Mouse (Mus musculus) bone marrow, adult 2 months (tissue): Measurements from ENCODE around the gene Slc35e1.

Experiments
- CTCF ChIP-seq: fragments of 200-500 bp; IDR thresholded peaks from 2 replicates; pipeline ENCODE4 v1.5.1; 2011; ENCODE audit warnings: low read length, control low read depth; ENCODE audit not compliant: control insufficient read depth, insufficient read depth
- POLR2A ChIP-seq: fragments of 200-500 bp; IDR thresholded peaks from 2 replicates; pipeline ENCODE4 v1.6.1; 2011; ENCODE audit warnings: low read depth, mild to moderate bottlenecking, control low read depth, low read length, borderline replicate concordance; ENCODE audit not compliant: control insufficient read depth

GRCm38 (mm10) chr8:72521888-72522287 lies 29.5 kb upstream of the Slc35e1 start:
- TF ChIP-seq CTCF = no peak
- TF ChIP-seq POLR2A = no peak
